Comparison of ENCODE assay signal across 12 mouse cellular contexts in genomic region chr1:52388118-52388517, GRCm38 (mm10).
A peak's percentile ranks its signal among the peaks of the same experiment; 100 is the strongest.
DNase-seq lines count a peak whose midpoint lies in the region; ATAC-seq and TF ChIP-seq lines count a peak whose summit lies in the region.
"Had no signal": no experiment of that assay in that cellular context is flagged by ENCODE, and none has a peak within 500 bp of the region (broad histone marks: within the 10 kb centered on the region; RNA-seq: fewer than 3 reads in every experiment).

No protein-coding gene starts in this region.

- no peaks in the 10 kb centered on the region for H3K27me3 ChIP-seq in hindbrain, postnatal 0 days (ENCODE audit: insufficient read depth, low read length)
- H3K27me3 ChIP-seq: hindbrain, embryonic 13.5 days; liver, embryonic 15.5 days; midbrain, embryonic 13.5 days had no signal

- no peaks in the 10 kb centered on the region for H3K4me1 ChIP-seq in hindbrain, postnatal 0 days (ENCODE audit: insufficient read depth, low read length)
- H3K4me1 ChIP-seq: hindbrain, embryonic 13.5 days; liver, embryonic 15.5 days; midbrain, embryonic 13.5 days had no signal

- no peaks in the 10 kb centered on the region for H3K9me3 ChIP-seq in hindbrain, postnatal 0 days (ENCODE audit: low read length)
- H3K9me3 ChIP-seq: hindbrain, embryonic 13.5 days; liver, embryonic 15.5 days; midbrain, embryonic 13.5 days had no signal

- TF ChIP-seq CTCF in left cerebral cortex, adult 2 months (IDR thresholded peaks at IDR 0.05), result no peak
- no peak for TF ChIP-seq CTCF in hindbrain, postnatal 0 days (IDR thresholded peaks at IDR 0.05; ENCODE audit: low read depth)

- H3K4me3 ChIP-seq in left cerebral cortex, adult 2 months, result no peak overlapping the region
- no peak overlapping the region for H3K4me3 ChIP-seq in hindbrain, postnatal 0 days (ENCODE audit: low read length)
- H3K4me3 ChIP-seq: hindbrain, embryonic 13.5 days; liver, embryonic 15.5 days; midbrain, embryonic 13.5 days had no signal

- H3K36me3 ChIP-seq in hindbrain, postnatal 0 days (ENCODE audit: insufficient read depth, low read length), result no peaks in the 10 kb centered on the region
- H3K36me3 ChIP-seq: hindbrain, embryonic 13.5 days; liver, embryonic 15.5 days; midbrain, embryonic 13.5 days had no signal

- peak; percentile 5 to 17 for DNase-seq in layer of hippocampus, adult 8-10 months (ENCODE audit: low spot score in 2 of 2)
- DNase-seq in layer of hippocampus, postnatal 10 days (ENCODE audit: low spot score in 2 of 2), result no peak
- peak; percentile 78 to 81 for DNase-seq in frontal cortex, adult 2 months (ENCODE audit: extremely low spot score in 1 of 2, low spot score in 1 of 2)
- peak; percentile 59 to 65 for DNase-seq in left cerebral cortex, adult 2 months (ENCODE audit: extremely low spot score in 1 of 2, low spot score in 2 of 2)
- DNase-seq in right cerebral cortex, postnatal 36 days (ENCODE audit: low spot score in 2 of 2), result peak; percentile 51 to 65
- DNase-seq in adrenal gland, adult 18-20 months (ENCODE audit: low spot score in 2 of 2), result no peak
- DNase-seq in hindbrain, postnatal 0 days (ENCODE audit: low spot score), result no peak
- DNase-seq: adrenal gland, postnatal 14 days; gastrocnemius, postnatal 14 days had no signal

- no peak overlapping the region for H3K9ac ChIP-seq in hindbrain, postnatal 0 days (replicated peaks; ENCODE audit: low read length)
- H3K9ac ChIP-seq: hindbrain, embryonic 13.5 days; liver, embryonic 15.5 days; midbrain, embryonic 13.5 days had no signal

- ATAC-seq in hindbrain, postnatal 0 days, result no peak
- ATAC-seq: midbrain, embryonic 13.5 days had no signal

- no peak overlapping the region for H3K27ac ChIP-seq in left cerebral cortex, adult 2 months
- no peak overlapping the region for H3K27ac ChIP-seq in hindbrain, postnatal 0 days
- H3K27ac ChIP-seq: hindbrain, embryonic 13.5 days; liver, embryonic 15.5 days; midbrain, embryonic 13.5 days had no signal

- WGBS in hindbrain, postnatal 0 days, result 57% methylated on average over 6 of the region's 6 CpGs

- intact Hi-C loops in left cerebral cortex, adult 2 months (cut with DNase I), result loop anchor here (1.0 kb wide), 1 partner anchor 57 kb away; no protein-coding TSS in a partner anchor

- no peak overlapping the region for H3K4me2 ChIP-seq in hindbrain, postnatal 0 days (ENCODE audit: low read depth, low read length)
- H3K4me2 ChIP-seq: hindbrain, embryonic 13.5 days; liver, embryonic 15.5 days; midbrain, embryonic 13.5 days had no signal

Comparison
In these comparisons a context has a peak if more than half of its experiments do, and no peak if none do; other contexts are left out.
1. DNase-seq: peak in layer of hippocampus, adult 8-10 months (2 of 2), frontal cortex, adult 2 months (2 of 2), left cerebral cortex, adult 2 months (2 of 2) and right cerebral cortex, postnatal 36 days (2 of 2); none in layer of hippocampus, postnatal 10 days (0 of 2), adrenal gland, adult 18-20 months (0 of 2) and hindbrain, postnatal 0 days (single experiment).